Mouse (Mus musculus): ENCODE measurements around the gene Il19. TPM values are rescaled to one million over a fixed set of nuclear protein-coding genes. Genes with fewer than 3 reads are reported as not detected.

Il19 gene
- polyA plus RNA-seq, 1 experiment from 2014 or later = not detected

DNA sequence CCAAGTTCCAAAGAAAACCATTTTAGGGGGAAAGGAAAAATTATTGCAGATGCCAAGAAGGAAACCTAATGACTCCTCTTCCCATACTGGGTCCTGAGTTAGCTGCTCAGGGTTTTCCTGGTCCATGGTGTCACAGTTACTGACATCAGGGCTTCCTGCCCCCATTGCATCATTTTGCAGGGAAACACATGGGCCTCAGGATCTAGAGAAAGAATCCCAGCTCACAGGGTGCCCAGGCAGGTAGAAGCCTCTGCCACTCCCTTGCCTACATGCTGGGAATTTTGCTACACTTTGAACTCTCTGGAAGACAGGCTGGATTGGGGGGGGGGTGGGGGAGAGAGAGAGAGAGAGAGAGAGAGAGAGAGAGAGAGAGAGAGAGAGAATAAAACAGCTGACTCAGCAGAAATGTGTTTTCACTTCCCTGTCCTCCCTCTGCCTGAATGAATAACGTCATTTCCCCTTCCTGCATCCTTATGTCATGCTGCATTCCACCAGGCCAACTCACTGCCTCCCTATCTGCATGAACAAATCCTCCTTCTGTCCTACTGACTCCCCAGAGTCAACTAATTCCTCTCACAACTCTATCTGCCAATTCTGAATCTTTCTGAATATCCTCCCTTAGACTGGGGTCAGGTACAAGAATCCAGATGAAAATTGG lies 21.5 kb downstream of the Il19 start:
- Histone ChIP-seq H3K4me2 (no peak overlapping the region), H3K9me3 (no peaks in the 10 kb centered on the region), H3K36me3 (replicated peaks) (no peaks in the 10 kb centered on the region), H3K27ac (no peak overlapping the region), H3K4me1 (no peaks in the 10 kb centered on the region), H3K9ac (no peak overlapping the region), H3K27me3 (replicated peaks) (no peaks in the 10 kb centered on the region), H3K4me3 (no peak overlapping the region)
- no peak for ATAC-seq (replicated peaks)
- 39% methylated on average over 1 of the region's 1 CpGs for WGBS

DNA sequence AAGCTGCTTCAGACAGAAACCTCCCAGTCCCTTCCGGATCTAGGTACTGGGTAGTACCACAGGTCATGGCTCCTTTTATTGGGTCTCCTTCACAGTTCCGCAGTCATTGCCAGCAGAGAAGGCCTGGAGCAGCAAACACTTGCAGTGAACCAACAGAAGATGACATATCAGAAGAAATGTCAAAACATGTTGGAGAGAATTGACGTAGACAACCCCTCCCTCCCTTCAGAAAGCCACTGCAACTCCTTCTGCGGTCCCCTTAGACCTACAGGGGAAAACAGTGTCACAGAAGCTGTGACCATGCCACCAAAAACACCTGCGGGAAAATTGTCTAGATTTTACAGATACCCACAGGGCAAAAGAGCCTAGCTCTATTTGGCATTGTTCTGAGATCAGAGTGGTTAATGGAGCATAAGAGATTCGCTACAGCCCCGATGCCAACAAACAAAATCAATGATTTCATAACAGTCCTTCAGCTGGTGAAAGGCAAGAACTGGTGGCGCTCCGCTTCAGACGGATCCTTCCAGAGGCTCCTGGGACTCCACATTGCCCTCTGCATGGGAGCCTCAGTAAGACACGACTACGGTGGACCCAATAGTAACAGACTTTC lies 28.4 kb downstream of the Il19 start, which contains the start of gene Il20:
Gene Il20, minus strand, starts transcription at position 51 of the 610 bp plus-strand sequence.
- Histone ChIP-seq H3K4me2 (no peak within 1 kb of the TSS), H3K27ac (no peak within 1 kb of the TSS), H3K36me3 (replicated peaks) (no peaks in the 10 kb centered on the region), H3K27me3 (replicated peaks) (no peaks in the 10 kb centered on the region), H3K9ac (no peak within 1 kb of the TSS), H3K9me3 (no peaks in the 10 kb centered on the region), H3K4me3 (no peak within 1 kb of the TSS), H3K4me1 (no peaks in the 10 kb centered on the region)
- 78% methylated on average over 12 of the region's 12 CpGs for WGBS
- no peak for ATAC-seq (replicated peaks)

- no peak overlapping the region for H3K4me3 ChIP-seq
- no peak overlapping the region for H3K27ac ChIP-seq
- no peaks in the 10 kb centered on the region for H3K4me1 ChIP-seq
- WGBS = 84% methylated on average over 7 of the region's 7 CpGs
- no peaks in the 10 kb centered on the region for H3K36me3 ChIP-seq (replicated peaks)
- no peaks in the 10 kb centered on the region for H3K27me3 ChIP-seq (replicated peaks)
- H3K4me2 ChIP-seq = no peak overlapping the region
- no peak for ATAC-seq (replicated peaks)
- H3K9me3 ChIP-seq = no peaks in the 10 kb centered on the region
- no peak overlapping the region for H3K9ac ChIP-seq
Measured at GRCm38 (mm10) chr1:130902505-130902904, 37.4 kb downstream of the Il19 start.

GRCm38 (mm10) chr1:130894468-130894867 lies 45.4 kb downstream of the Il19 start:
- Histone ChIP-seq H3K4me2 (no peak overlapping the region), H3K36me3 (replicated peaks) (no peaks in the 10 kb centered on the region), H3K9ac (no peak overlapping the region), H3K9me3 (no peaks in the 10 kb centered on the region), H3K27me3 (replicated peaks) (no peaks in the 10 kb centered on the region), H3K4me3 (no peak overlapping the region), H3K4me1 (no peaks in the 10 kb centered on the region), H3K27ac (no peak overlapping the region)
- ATAC-seq (replicated peaks) = no peak
- WGBS = 24% methylated on average over 6 of the region's 6 CpGs

GRCm38 (mm10) chr1:130893329-130894040 lies 46.4 kb downstream of the Il19 start:
- no peak for ATAC-seq (replicated peaks)
- Histone ChIP-seq H3K9ac (no peak overlapping the region), H3K4me2 (no peak overlapping the region), H3K9me3 (no peaks in the 10 kb centered on the region), H3K27me3 (replicated peaks) (no peaks in the 10 kb centered on the region), H3K4me1 (no peaks in the 10 kb centered on the region), H3K36me3 (replicated peaks) (no peaks in the 10 kb centered on the region), H3K4me3 (no peak overlapping the region), H3K27ac (no peak overlapping the region)
- 69% methylated on average over 9 of the region's 9 CpGs for WGBS

- H3K4me1 ChIP-seq = no peaks in the 10 kb centered on the region
- no peak overlapping the region for H3K27ac ChIP-seq
- H3K9me3 ChIP-seq = no peaks in the 10 kb centered on the region
- no peak overlapping the region for H3K4me2 ChIP-seq
- WGBS = 61% methylated on average over 1 of the region's 1 CpGs
- no peaks in the 10 kb centered on the region for H3K36me3 ChIP-seq (replicated peaks)
- no peaks in the 10 kb centered on the region for H3K27me3 ChIP-seq (replicated peaks)
- no peak overlapping the region for H3K9ac ChIP-seq
- H3K4me3 ChIP-seq = no peak overlapping the region
- no peak for ATAC-seq (replicated peaks)
Measured at GRCm38 (mm10) chr1:130892446-130892845, 47.5 kb downstream of the Il19 start.

DNA sequence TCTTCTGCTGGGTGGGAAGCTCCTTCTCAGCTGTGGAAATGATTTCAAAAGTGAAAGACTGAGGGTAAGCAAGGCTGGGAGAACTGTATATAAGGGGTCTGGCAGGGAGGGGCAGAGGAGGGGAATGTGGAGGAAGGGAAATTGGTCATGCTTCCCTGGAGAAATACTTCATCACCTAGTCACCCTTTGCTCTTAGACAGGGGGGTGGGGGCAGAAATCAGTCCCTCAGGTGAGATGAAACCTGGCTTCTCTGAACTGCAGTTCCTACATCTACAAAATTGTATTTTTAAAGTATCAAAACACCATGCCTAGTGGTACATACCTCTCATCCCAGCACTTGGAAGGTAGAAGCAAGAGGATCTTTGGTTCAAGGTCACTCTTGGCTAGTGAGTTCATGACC lies 52.6 kb downstream of the Il19 start, which contains the start of gene Il24:
Gene Il24, minus strand, starts transcription at position 101 of the 400 bp plus-strand sequence.
- Histone ChIP-seq H3K27ac (no peak within 1 kb of the TSS), H3K4me2 (no peak within 1 kb of the TSS), H3K9me3 (no peaks in the 10 kb centered on the region), H3K9ac (no peak within 1 kb of the TSS), H3K27me3 (replicated peaks) (no peaks in the 10 kb centered on the region), H3K4me1 (no peaks in the 10 kb centered on the region), H3K36me3 (replicated peaks) (no peaks in the 10 kb centered on the region), H3K4me3 (no peak within 1 kb of the TSS)
- no peak for ATAC-seq (replicated peaks)

- Histone ChIP-seq H3K9me3 (no peaks in the 10 kb centered on the region), H3K4me1 (no peaks in the 10 kb centered on the region), H3K4me3 (no peak overlapping the region), H3K27me3 (replicated peaks) (peaks cover 10% of the 10 kb centered on the region; the same call in 1 of the 2 replicates), H3K36me3 (replicated peaks) (no peaks in the 10 kb centered on the region), H3K9ac (no peak overlapping the region), H3K27ac (no peak overlapping the region), H3K4me2 (no peak overlapping the region)
- WGBS = 88% methylated on average over 4 of the region's 4 CpGs
- no peak for ATAC-seq (replicated peaks)
Measured at GRCm38 (mm10) chr1:130883146-130883545, 56.8 kb downstream of the Il19 start.

Other genes with a start within 250 kb of the Il19 start
- 0.14 TPM in 1 of 2 replicates, not detected in the other for gene Gm29427, start 224.3 kb downstream of the Il19 start, polyA plus RNA-seq (2015; fragmentation: Nextera tagmentation; extraction: Ambion mirVana)
- 17.6 TPM in 2 replicates for gene Yod1, start 222.8 kb downstream of the Il19 start, polyA plus RNA-seq (2015; fragmentation: Nextera tagmentation; extraction: Ambion mirVana)
- gene Pfkfb2, start 210.9 kb downstream of the Il19 start, polyA plus RNA-seq (2015; fragmentation: Nextera tagmentation; extraction: Ambion mirVana) = 22.2 and 25.5 TPM in 2 replicates
- gene AA986860, start 208.1 kb downstream of the Il19 start, polyA plus RNA-seq (2015; fragmentation: Nextera tagmentation; extraction: Ambion mirVana) = 0.26 and 0.56 TPM in 2 replicates
- gene Fcamr, start 139.2 kb downstream of the Il19 start, polyA plus RNA-seq (2015; fragmentation: Nextera tagmentation; extraction: Ambion mirVana) = not detected in 2 replicates
- gene Pigr, start 113.4 kb downstream of the Il19 start, polyA plus RNA-seq (2015; fragmentation: Nextera tagmentation; extraction: Ambion mirVana) = not detected in 2 replicates
- 0.63 and 0.72 TPM in 2 replicates for gene Fcmr, start 74.4 kb downstream of the Il19 start, polyA plus RNA-seq (2015; fragmentation: Nextera tagmentation; extraction: Ambion mirVana)
- not detected in 2 replicates for gene Il24, start 52.7 kb downstream of the Il19 start, polyA plus RNA-seq (2015; fragmentation: Nextera tagmentation; extraction: Ambion mirVana)
- not detected in 2 replicates for gene Il20, start 28.7 kb downstream of the Il19 start, polyA plus RNA-seq (2015; fragmentation: Nextera tagmentation; extraction: Ambion mirVana)
- not detected in 2 replicates for gene Il10, start 79.7 kb upstream of the Il19 start, polyA plus RNA-seq (2015; fragmentation: Nextera tagmentation; extraction: Ambion mirVana)
- gene Mapkapk2, start 157.7 kb upstream of the Il19 start, polyA plus RNA-seq (2015; fragmentation: Nextera tagmentation; extraction: Ambion mirVana) = 17.9 and 22.2 TPM in 2 replicates
- 15.5 and 17.8 TPM in 2 replicates for gene Dyrk3, start 198.2 kb upstream of the Il19 start, polyA plus RNA-seq (2015; fragmentation: Nextera tagmentation; extraction: Ambion mirVana)
- gene Eif2d, start 213.1 kb upstream of the Il19 start, polyA plus RNA-seq (2015; fragmentation: Nextera tagmentation; extraction: Ambion mirVana) = 50.7 and 53.6 TPM in 2 replicates

All from midbrain, embryonic 15.5 days (tissue).